Mouse (Mus musculus) kidney, postnatal 25 days (tissue): ENCODE measurements at regions not wholly inside any gene's neighbourhood (a gene's known extent, or its start where the extent isn't known, plus 50 kb on each side); places are given as distances from the start of the nearest gene placed in this dataset.
A peak's percentile ranks its signal among the peaks of the same experiment; 100 is the strongest.

Source experiments
- DNase-seq, 2 experiments: peaks; one replicate each; pipeline ENCODE4 v3.0.0; 2021; ENCODE audit warnings: mixed read lengths in 2 of 2

GRCm38 (mm10) chr12:31130434-31130833 lies 56.8 kb downstream of the Fam110c start:
- DNase-seq, result no peak

GRCm38 (mm10) chr12:31134465-31134992 lies 60.9 kb downstream of the Fam110c start:
- DNase-seq, result no peak

- DNase-seq, result no peak
Measured at GRCm38 (mm10) chr12:31136364-31136763, 62.7 kb downstream of the Fam110c start.

- DNase-seq, result no peak
Measured at GRCm38 (mm10) chr12:31136911-31137310, 63.2 kb downstream of the Fam110c start.

GRCm38 (mm10) chr12:31137431-31137830 lies 63.8 kb downstream of the Fam110c start:
- DNase-seq, result no peak

GRCm38 (mm10) chr12:31139853-31140252 lies 66.2 kb downstream of the Fam110c start:
- no peak for DNase-seq

GRCm38 (mm10) chr12:31143266-31143665 lies 69.6 kb downstream of the Fam110c start:
- no peak for DNase-seq

GRCm38 (mm10) chr12:31145032-31145781 lies 71.5 kb downstream of the Fam110c start:
- DNase-seq, result no peak

- DNase-seq, result peak; percentile 36 to 73
Measured at GRCm38 (mm10) chr12:31148417-31149356, 75.0 kb downstream of the Fam110c start.

GRCm38 (mm10) chr12:31153720-31154119 lies 80.1 kb downstream of the Fam110c start:
- DNase-seq, result no peak

- peak in 1 of 2 experiments; percentile 57 for DNase-seq
Measured at GRCm38 (mm10) chr12:31154608-31155011, 80.9 kb downstream of the Fam110c start.

GRCm38 (mm10) chr12:31156154-31156720 lies 82.6 kb downstream of the Fam110c start:
- DNase-seq, result peak; percentile 33 to 50

- DNase-seq, result no peak
Measured at GRCm38 (mm10) chr12:31157453-31157852, 83.1 kb upstream of the Gm6993 start.

- DNase-seq, result no peak
Measured at GRCm38 (mm10) chr12:31157890-31158289, 82.7 kb upstream of the Gm6993 start.

GRCm38 (mm10) chr12:31158885-31159284 lies 81.7 kb upstream of the Gm6993 start:
- DNase-seq, result no peak

GRCm38 (mm10) chr12:31159378-31159777 lies 81.2 kb upstream of the Gm6993 start:
- DNase-seq, result no peak

GRCm38 (mm10) chr12:31168221-31168890 lies 72.2 kb upstream of the Gm6993 start:
- DNase-seq, result peak in 1 of 2 experiments; percentile 57

- no peak for DNase-seq
Measured at GRCm38 (mm10) chr12:31170111-31170510, 70.5 kb upstream of the Gm6993 start.

- peak in 1 of 2 experiments; percentile 42 for DNase-seq
Measured at GRCm38 (mm10) chr12:31170546-31171160, 69.9 kb upstream of the Gm6993 start.

- DNase-seq, result no peak
Measured at GRCm38 (mm10) chr12:31171992-31172391, 68.6 kb upstream of the Gm6993 start.

GRCm38 (mm10) chr12:31172451-31173318 lies 67.9 kb upstream of the Gm6993 start:
- no peak for DNase-seq
